ENCODE assay signal across 14 mouse cellular contexts in the genomic region with DNA sequence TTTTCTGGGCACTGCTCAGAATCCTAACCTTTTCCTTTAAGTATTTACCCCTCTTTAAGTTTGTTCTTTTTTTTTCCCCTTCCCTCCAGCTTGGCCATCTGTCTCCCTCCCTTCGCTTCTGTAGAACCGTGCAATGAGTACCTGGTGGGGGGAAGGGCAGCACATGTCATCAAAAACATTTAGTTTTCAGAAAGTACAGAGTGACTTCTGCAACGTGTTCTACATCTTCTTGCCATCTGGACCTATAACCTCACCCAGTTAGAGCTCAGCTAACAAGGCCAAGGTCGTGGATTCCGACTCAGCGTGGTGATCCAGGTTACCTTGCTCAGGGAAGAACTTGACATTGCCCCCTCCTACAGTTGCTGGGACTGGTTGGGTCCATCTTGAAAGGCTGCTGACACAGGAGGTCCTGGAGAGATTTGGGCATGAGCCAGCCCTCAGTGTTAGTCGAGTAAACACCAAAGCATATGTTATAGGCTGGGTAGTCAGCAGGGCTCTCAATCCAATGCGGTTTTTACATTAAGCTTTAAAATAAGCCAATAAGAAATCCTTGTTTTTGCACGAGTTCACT.
DNase-seq lines count a peak whose midpoint lies in the region; TF ChIP-seq lines count a peak whose summit lies in the region.
"Had no signal": no experiment of that assay in that cellular context is flagged by ENCODE, and none has a peak within 500 bp of the region (broad histone marks: within the 10 kb centered on the region; RNA-seq: fewer than 3 reads in every experiment).

No protein-coding gene starts in this region.

- peak overlapping the region; percentile 66; the same call in 1 of the 2 replicates for H3K27ac ChIP-seq in left cerebral cortex, adult 2 months
- H3K27ac ChIP-seq: stomach, postnatal 0 days had no signal

- intact Hi-C loops in left cerebral cortex, adult 2 months (cut with DNase I) = loop anchor here (2.0 to 10.0 kb wide), 2 partner anchors 60 to 236 kb away; no protein-coding TSS in a partner anchor
- intact Hi-C loops in left cerebral cortex, postnatal 10 days (cut with DNase I) = no loop called here

- peak; percentile 4 to 7 for DNase-seq in adrenal gland, postnatal 36 days
- DNase-seq in adrenal gland, postnatal 4 days (ENCODE audit: low spot score in 2 of 2) = no peak
- no peak for DNase-seq in left cerebral cortex, adult 2 months (ENCODE audit: extremely low spot score in 1 of 2, low spot score in 2 of 2)
- no peak for DNase-seq in left cerebral cortex, postnatal 10 days (ENCODE audit: extremely low spot score in 1 of 2, low spot score in 2 of 2)
- DNase-seq in cerebellum, adult 11-12 months = peak; percentile 83
- DNase-seq in cerebellum, postnatal 36 days = peak; percentile 69 to 74
- DNase-seq in kidney, postnatal 25 days = no peak
- no peak for DNase-seq in thymus, postnatal 10 days (ENCODE audit: low spot score in 2 of 2)
- DNase-seq: heart, adult 18-20 months; heart, postnatal 36 days; lung, postnatal 10 days; thymus, postnatal 25 days had no signal

- no peak for TF ChIP-seq CTCF in left cerebral cortex, adult 2 months (IDR thresholded peaks at IDR 0.05)

- no peak overlapping the region for H3K4me3 ChIP-seq in left cerebral cortex, adult 2 months
- H3K4me3 ChIP-seq: myocyte had no signal

Comparison
In these comparisons a context has a peak if more than half of its experiments do, and no peak if none do; other contexts are left out.
1. DNase-seq: peak in adrenal gland, postnatal 36 days (2 of 2), cerebellum, adult 11-12 months (single experiment) and cerebellum, postnatal 36 days (2 of 2); none in adrenal gland, postnatal 4 days (0 of 2), left cerebral cortex, adult 2 months (0 of 2), left cerebral cortex, postnatal 10 days (0 of 2), kidney, postnatal 25 days (0 of 2) and thymus, postnatal 10 days (0 of 2).